Mouse (Mus musculus) cerebellum, adult 2 months (tissue): Measurements from ENCODE around the gene Has1.
"Not testable (repeated sequence)": the region's sequence is repeated elsewhere in the genome, so short reads cannot be mapped to it uniquely, and the experiment has no call there.

Experiments used
- CTCF ChIP-seq: fragments of 200-500 bp; IDR thresholded peaks from 2 replicates; pipeline ENCODE4 v1.5.1; 2011; ENCODE audit warnings: low read depth, mild to moderate bottlenecking, control low read depth, low read length, moderate library complexity, borderline replicate concordance; ENCODE audit not compliant: insufficient read depth
- POLR2A ChIP-seq: fragments of 200-500 bp; IDR thresholded peaks from 2 replicates; pipeline ENCODE4 v1.6.1; 2011; ENCODE audit warnings: low read length, control low read depth, borderline replicate concordance; ENCODE audit not compliant: insufficient read depth

GRCm38 (mm10) chr17:17844606-17845005 is 10.4 kb downstream of the Has1 start:
- TF ChIP-seq POLR2A, CTCF: not testable (repeated sequence)
